Mouse (Mus musculus) thymus, adult 2 months (tissue): ENCODE results near the gene Fcgr1.

Experiments used
- CTCF ChIP-seq: fragments of 200-500 bp; IDR thresholded peaks from 2 replicates; pipeline ENCODE4 v1.5.1; 2012; ENCODE audit warnings: mild to moderate bottlenecking, control low read depth, low read length, moderate library complexity, borderline replicate concordance; ENCODE audit not compliant: control insufficient read depth, poor library complexity, insufficient read depth; ENCODE audit errors: extremely low read depth
- POLR2A ChIP-seq: fragments of 200-500 bp; IDR thresholded peaks from 2 replicates; pipeline ENCODE4 v1.6.1; 2012; ENCODE audit warnings: mild to moderate bottlenecking, low read length, control low read depth, moderate library complexity; ENCODE audit not compliant: control insufficient read depth, poor library complexity, insufficient read depth; ENCODE audit errors: extremely low read depth

- TF ChIP-seq CTCF (no peak), POLR2A (no peak)
Observed at GRCm38 (mm10) chr3:96254683-96255355, 39.0 kb downstream of the Fcgr1 start.
